Mouse (Mus musculus) cerebellum, adult 2 months (tissue): ENCODE results near the gene Uba52.

Experiments used
- CTCF ChIP-seq: fragments of 200-500 bp; IDR thresholded peaks from 2 replicates; pipeline ENCODE4 v1.5.1; 2011; ENCODE audit warnings: low read depth, mild to moderate bottlenecking, control low read depth, low read length, moderate library complexity, borderline replicate concordance; ENCODE audit not compliant: insufficient read depth
- POLR2A ChIP-seq: fragments of 200-500 bp; IDR thresholded peaks from 2 replicates; pipeline ENCODE4 v1.6.1; 2011; ENCODE audit warnings: low read length, control low read depth, borderline replicate concordance; ENCODE audit not compliant: insufficient read depth

GRCm38 (mm10) chr8:70468733-70469132 lies 41.9 kb downstream of the Uba52 start:
- TF ChIP-seq POLR2A: no peak
- no peak for TF ChIP-seq CTCF
